Mouse (Mus musculus) embryo, embryonic 9.5 days (tissue): ENCODE results near the gene Pdzd11.

Experiments
- DNase-seq: peaks from one replicate; pipeline ENCODE4 v3.0.0-alpha.2; 2017; ENCODE audit errors: extremely low spot score

Pdzd11 gene

DNA sequence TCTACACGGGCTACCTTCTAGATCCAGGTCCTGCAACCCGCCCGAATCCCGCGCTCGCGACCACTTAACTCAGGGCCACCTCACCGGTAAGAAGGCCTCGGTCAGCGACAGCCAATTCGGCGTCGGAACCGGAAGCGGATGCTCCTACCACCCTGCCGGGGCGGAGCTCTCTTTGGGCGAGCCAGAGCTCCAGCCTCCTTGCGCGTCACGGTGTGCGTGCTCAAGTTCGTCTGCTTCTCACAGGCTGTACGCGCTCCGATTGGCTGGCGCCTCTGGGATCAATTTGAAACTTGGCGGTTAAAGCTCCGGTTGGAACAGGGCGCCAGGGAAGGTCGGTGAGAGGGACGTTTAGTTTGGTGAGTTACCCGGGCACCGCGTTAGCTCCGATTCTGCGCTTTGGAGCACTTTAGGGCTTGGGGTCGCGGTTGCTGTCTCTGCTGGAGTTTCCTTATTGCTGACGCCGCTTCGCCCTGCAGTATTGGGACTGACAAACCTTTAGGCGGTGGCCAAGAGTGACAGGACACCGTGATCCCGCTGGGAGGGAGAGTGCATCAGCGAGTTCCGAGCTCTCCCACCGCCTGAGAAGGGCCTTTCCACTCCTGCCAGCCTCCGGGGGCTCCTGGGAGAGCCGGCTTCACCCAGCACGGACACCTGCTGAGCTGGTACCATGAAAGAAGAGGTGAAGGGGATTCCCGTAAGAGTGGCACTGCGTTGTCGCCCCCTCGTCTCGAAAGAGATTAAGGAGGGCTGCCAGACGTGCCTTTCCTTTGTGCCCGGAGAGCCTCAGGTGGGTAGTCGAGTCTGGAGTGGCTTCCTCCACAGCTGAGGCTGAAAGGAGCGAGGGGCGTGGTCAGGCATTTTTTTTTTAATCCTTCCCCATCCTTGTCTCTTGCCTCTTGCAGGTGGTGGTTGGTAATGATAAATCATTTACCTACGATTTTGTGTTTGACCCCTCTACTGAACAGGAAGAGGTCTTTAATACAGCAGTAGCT lies at the start of gene Pdzd11:
TSS of gene Pdzd11 (minus strand) at position 767 of the 992 bp plus-strand sequence.
- peak; percentile 80 for DNase-seq

GRCm38 (mm10) chrX:100664825-100665224 lies 38.5 kb upstream of the Pdzd11 start:
- no peak for DNase-seq

- no peak for DNase-seq
Observed at GRCm38 (mm10) chrX:100652848-100653247, 26.5 kb upstream of the Pdzd11 start.

GRCm38 (mm10) chrX:100638477-100638876 lies 12.1 kb upstream of the Pdzd11 start:
- no peak for DNase-seq

- DNase-seq: no peak
Observed at GRCm38 (mm10) chrX:100629076-100629475, 2.7 kb upstream of the Pdzd11 start.

DNA sequence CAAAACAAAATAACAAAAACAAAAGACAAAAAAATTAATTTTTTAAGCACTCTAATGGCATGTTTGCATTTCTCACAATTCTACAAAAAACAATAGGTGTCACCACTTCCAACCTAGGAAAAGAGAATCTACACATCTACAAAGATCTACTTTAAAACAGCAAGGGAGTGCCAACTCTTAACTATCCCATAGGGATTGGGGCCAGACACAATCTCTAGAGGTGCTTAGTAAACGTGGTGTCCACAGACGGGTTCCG lies 894 bp downstream of the Pdzd11 start, which contains the start of gene Kif4:
TSS of gene Kif4 (plus strand) at position 192 of the 256 bp plus-strand sequence.
- no peak for DNase-seq

DNA sequence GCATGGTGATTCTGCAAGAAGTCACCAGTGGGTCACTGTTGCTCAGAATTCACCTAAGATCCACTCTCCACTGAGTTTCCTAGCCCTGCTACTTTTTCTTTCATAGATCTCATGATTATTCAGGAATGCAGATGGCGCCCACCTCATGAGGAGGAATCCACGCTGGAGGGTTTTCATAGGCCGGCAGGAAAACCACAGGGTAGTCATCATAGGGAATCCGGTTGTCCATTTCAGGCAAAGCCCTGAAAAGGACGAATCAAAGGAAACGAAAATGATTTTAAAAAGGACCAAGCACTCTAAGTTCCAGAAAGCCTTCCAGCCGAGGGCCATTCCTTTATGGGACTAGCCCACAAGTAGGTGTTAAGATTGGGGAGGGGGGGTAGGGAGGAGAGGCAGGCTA lies 1.2 kb downstream of the Pdzd11 start:
- peak; percentile 0 for DNase-seq

GRCm38 (mm10) chrX:100624242-100624641 lies 2.1 kb downstream of the Pdzd11 start:
- DNase-seq: no peak

GRCm38 (mm10) chrX:100621366-100621765 lies 5.0 kb downstream of the Pdzd11 start:
- DNase-seq: no peak

DNA sequence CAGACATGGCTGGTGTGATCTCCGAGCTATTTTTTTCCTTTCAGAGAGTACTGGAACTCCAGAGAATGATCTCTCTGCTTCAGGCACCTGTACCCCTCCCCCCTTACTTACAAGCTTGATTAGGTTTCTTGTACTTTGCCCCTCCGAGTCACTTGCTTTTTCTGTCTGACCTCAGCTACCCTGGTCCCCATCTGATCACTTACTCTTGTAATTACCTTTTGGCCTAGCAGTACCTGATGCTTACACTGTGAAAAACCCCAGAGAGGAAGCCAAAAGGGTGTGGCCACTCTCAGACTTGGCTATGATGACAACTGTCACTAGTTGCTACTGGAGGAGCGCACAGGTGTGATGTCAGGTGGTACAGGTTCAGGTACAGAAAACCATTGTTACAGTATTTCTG lies 7.9 kb downstream of the Pdzd11 start:
- DNase-seq: no peak

DNA sequence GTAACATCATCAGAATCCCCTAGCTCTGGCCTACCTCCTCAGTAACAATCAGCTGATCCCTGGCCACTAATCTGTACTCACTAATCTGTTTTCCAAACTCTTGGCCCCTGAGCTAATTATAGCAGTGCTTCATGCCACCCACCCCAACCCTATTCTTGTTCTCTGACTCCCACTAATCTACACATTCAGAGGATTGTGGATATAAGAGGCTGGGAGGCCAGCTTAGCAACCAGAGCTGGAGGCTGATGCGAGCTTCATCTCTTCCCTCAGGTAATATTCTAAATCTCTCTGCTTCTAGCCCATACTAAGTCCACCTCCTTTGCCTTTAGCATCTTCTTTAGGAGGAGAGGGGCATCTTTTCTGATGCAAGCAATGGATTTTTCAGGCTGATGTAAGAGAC lies 21.1 kb downstream of the Pdzd11 start, which contains the start of gene Arr3:
TSS of gene Arr3 (plus strand) at position 184 of the 400 bp plus-strand sequence.
- DNase-seq: no peak

DNA sequence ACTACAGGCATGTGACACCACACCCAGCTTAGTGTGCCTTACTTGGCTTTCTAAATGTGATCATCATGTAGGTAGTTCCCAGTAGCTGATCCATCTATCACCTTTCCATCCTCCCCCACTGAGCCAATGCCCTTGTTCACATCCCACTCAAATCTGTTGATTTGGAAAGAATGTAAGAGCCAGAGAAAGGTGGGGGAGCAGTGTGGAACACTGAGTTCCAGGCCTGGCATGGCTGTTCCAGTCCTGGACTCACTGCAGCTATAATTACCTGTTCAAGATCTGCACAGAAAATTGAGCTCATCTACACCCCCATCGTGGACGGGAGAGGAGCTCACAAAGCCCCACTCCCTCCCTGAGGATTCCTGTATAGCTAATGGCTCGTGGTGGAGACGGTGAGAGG lies 26.6 kb downstream of the Pdzd11 start:
- no peak for DNase-seq

GRCm38 (mm10) chrX:100597439-100597838 lies 28.9 kb downstream of the Pdzd11 start:
- DNase-seq: peak; percentile 24

- no peak for DNase-seq
Observed at GRCm38 (mm10) chrX:100594791-100595190, 31.6 kb downstream of the Pdzd11 start, which contains the start of gene P2ry4. P2ry4 (minus strand) TSS chrX:100594869.
